Mouse (Mus musculus) lung, adult 2 months (tissue): ENCODE measurements around the gene Pde4b. TPM values are rescaled to one million over a fixed set of nuclear protein-coding genes. Genes with fewer than 3 reads are reported as not detected.
"Not testable (repeated sequence)": the region's sequence is repeated elsewhere in the genome, so short reads cannot be mapped to it uniquely, and the experiment has no call there.

Experiments used
- DNase-seq: peaks from one replicate; pipeline ENCODE4 v3.0.0; 2022
- H3K4me1 ChIP-seq: fragments of 200-500 bp; 2 replicates; pipeline ENCODE4 v1.6.1; 2011; ENCODE audit warnings: low read length; ENCODE audit not compliant: control insufficient read depth, insufficient read depth
- H3K4me3 ChIP-seq: fragments of 200-500 bp; replicated peaks from 2 replicates; pipeline ENCODE3; 2011; ENCODE audit warnings: low read depth, mild to moderate bottlenecking, control low read depth, low read length; ENCODE audit errors: extremely low read depth
- CTCF ChIP-seq: fragments of 200-500 bp; IDR thresholded peaks from 2 replicates; pipeline ENCODE4 v1.5.1; 2011; ENCODE audit warnings: mild to moderate bottlenecking, low read length, control low read depth; ENCODE audit not compliant: insufficient read depth
- POLR2A ChIP-seq: fragments of 200-500 bp; IDR thresholded peaks from 2 replicates; pipeline ENCODE4 v1.6.1; 2011; ENCODE audit warnings: low read depth, mild to moderate bottlenecking, control low read depth, low read length, borderline replicate concordance; ENCODE audit errors: extremely low read depth
- WGBS: fragments of 180-500 bp; shearing (Covaris S2); methylation state at CpG from one replicate; pipeline ENCODE4 v1.1.7; 2018; 5-methylcytosine and 5-hydroxymethylcytosine counted together
- polyA plus RNA-seq: library from polyadenylated mRNA; depleted of rRNA; stranded (reverse); fragments of >200 nt; gene quantifications from 2 replicates; pipeline ENCODE4 v1.2.3, GENCODE M21; 2012; rRNA removed

Gene Pde4b
- 19.9 and 23.1 TPM in 2 replicates for polyA plus RNA-seq

DNA sequence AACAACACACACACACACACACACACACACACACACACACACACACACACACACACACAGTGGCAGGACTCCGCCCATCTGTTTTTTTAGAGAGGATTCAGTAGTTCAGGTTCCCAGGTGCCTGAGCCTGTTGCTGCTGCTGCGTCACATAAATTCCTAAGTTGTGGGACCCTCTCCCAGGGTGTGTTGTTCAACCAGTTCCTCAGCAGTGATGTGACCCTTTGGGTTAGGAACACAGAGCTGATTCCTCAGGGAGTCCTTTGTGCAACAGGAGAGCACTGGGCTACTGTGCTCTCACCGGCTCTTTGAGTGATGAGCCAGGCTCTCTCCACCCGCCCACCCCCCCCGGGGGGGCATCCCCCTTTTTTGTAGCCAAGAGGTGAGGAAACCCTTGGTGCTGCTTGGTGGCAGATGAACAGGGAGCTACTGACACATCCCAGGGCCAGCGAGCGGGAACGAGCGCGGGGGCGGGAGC, at the start of gene Pde4b:
Gene Pde4b (plus strand): TSS at position 453 of the 475 bp plus-strand sequence.
- DNase-seq, result no peak
- no peak for TF ChIP-seq CTCF
- no peak for TF ChIP-seq POLR2A
- H3K4me1 ChIP-seq, result no peaks in the 10 kb centered on the region; the same call in 1 of the 2 replicates
- peak within 1 kb of the TSS; percentile 57 for H3K4me3 ChIP-seq
- WGBS, result 12% methylated on average over 11 of the region's 11 CpGs

DNA sequence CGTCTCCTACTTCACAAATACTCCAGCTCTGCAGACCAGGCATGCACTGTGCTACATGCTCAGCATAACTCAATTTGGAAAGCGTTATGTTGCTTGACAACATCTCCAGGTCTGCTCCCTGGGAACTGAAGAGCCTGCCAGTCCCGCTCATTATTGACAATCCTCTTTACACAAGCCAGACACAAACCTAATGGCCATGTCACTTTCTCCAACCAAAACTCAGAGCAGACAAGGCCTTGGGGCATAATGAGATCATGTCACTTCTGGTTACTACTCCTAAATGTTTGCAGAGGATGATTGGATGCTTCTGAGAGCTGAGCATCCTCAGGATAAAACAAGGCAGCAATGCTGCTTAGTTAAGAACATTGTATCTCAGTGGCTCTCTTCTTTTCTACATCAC, 47.2 kb upstream of the Pde4b start:
- Histone ChIP-seq H3K4me3 (no peak overlapping the region), H3K4me1 (no peaks in the 10 kb centered on the region)
- 71% methylated on average over 3 of the region's 3 CpGs for WGBS
- no peak for DNase-seq
- TF ChIP-seq CTCF, result no peak
- TF ChIP-seq POLR2A, result no peak

DNA sequence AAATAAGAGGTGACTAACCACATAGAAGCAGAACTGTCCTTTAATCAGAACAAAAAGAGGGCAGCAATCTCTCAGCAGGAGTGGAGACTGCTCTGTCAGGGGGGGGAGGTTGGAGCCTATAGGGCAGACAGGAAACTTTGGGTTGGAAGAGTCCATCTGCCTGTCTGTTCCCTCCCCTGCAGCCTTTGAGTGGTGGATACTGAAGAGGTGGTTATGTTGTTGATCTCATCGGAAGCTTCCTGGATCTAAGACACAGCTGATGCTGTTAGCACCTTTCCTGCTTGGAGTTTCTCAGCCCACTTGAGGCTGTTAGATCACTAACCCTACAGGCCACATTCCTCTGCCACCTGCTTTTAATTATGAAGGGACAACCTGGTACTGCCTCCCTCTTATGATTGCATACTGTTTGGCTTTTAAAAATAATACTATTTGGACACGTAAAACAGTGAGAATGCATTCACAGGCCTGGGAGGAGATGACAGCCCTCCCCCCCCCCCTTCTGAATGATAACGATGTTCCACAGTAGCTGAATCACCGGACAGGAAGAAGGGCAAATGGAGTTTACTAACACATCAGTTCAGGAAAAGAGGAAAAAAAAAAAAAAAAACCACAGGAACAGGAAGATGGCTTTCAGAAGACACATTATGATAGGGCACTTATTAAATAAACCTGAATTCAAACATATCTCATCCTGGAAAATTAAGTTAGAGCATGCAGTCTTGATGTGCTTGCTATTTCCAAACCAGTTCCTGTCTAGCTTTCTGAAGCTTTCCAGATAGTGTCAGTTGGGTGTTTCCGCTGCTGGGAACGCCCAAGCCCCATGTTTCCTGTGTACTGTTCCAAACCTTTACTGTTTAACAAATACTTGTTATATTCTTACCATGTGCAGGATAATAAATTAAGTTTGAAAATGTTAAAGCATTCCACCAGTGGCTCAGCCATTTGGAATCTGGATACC, 41.9 kb upstream of the Pde4b start:
- 34% methylated on average over 6 of the region's 6 CpGs for WGBS
- Histone ChIP-seq H3K4me1 (no peaks in the 10 kb centered on the region), H3K4me3 (no peak overlapping the region)
- peak; percentile 8 for DNase-seq
- TF ChIP-seq POLR2A, result no peak
- TF ChIP-seq CTCF, result no peak

DNA sequence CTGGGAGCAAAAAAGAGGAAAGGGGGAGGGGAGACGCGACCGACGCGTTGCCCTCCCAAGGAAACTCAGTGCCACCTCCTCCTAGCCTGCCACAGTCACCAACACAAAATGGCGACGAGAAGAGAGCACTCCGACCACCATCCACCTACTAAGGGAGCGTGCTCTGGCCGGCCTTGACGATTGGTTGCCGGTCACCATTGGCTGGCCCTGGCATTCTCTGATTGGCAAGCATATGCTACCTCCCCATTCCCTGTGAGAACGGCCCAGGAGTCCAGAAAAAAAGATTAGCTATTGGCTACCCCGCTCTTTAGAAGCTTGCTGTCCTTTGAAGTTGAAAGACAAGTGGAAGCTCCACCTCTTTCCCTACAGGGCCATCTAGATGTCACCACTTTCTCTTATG, 38.0 kb upstream of the Pde4b start:
- not testable (repeated sequence) for DNase-seq, H3K4me3 ChIP-seq, H3K4me1 ChIP-seq
- WGBS, result 95% methylated on average over 14 of the region's 14 CpGs

DNA sequence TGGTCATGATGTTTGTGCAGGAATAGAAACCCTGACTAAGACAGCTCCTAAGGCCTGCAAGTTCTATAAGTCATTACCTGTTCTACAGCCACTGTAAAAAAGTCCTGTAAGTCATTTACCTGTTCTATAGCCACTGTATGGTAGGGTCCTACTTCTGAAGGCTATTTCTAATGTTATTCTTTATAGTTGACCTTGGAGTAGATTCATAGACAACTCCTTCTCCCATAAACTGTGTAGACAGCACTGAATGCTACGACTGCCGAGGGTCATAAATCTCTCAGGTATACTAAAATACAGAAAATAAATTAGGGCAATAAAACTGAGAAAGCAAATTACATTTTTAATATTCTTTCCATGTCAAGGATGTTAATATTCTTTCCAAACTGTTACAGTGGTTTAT, 26.0 kb upstream of the Pde4b start:
- TF ChIP-seq POLR2A (no peak), CTCF (no peak)
- no peak overlapping the region for H3K4me3 ChIP-seq
- 83% methylated on average over 2 of the region's 2 CpGs for WGBS
- DNase-seq, result no peak
- H3K4me1 ChIP-seq, result no peaks in the 10 kb centered on the region

DNA sequence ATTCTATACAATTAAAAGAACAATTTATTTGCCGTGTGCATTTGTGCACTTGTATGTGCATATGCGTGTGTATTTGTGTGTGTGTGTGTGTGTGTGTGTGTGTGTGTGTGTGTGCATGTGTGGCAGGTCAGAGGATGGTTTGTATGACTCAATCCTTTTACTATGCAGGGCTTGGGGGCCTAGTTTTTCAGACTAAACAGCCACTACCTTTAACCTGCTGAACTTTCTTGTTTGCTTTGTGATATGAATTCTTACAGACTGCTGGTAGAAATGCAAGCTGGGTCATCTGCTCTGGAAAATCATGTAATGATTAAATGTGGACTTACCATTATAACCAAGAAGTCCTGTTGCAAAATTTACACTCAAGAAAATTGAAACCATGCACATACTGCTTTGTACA, 18.0 kb upstream of the Pde4b start:
- H3K4me3 ChIP-seq, result no peak overlapping the region
- TF ChIP-seq CTCF (no peak), POLR2A (no peak)
- DNase-seq, result no peak
- no peaks in the 10 kb centered on the region for H3K4me1 ChIP-seq
- WGBS, result 89% methylated on average over 2 of the region's 2 CpGs

DNA sequence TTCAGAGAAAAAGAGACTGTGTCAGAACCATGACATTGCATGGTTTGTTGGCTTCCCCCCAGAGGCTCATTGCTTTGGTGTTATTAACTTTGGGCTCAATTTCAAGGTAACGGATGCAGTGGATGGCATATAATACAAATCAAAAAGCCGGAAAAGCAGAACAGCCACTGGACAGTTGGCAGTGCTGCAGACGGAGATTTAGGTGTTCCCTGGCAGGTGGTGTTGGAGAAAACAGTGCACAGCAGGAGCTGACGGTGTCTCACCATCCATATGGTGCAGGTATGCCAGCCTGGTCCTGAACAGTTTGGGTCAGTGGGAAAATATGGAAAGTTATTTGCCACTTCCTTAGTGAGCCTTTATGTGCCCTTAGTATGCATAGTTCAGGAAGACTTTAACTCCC, 1.0 kb upstream of the Pde4b start:
- Histone ChIP-seq H3K4me3 (no peak overlapping the region), H3K4me1 (no peaks in the 10 kb centered on the region; the same call in 1 of the 2 replicates)
- TF ChIP-seq CTCF (no peak), POLR2A (no peak)
- DNase-seq, result no peak
- 89% methylated on average over 4 of the region's 4 CpGs for WGBS

DNA sequence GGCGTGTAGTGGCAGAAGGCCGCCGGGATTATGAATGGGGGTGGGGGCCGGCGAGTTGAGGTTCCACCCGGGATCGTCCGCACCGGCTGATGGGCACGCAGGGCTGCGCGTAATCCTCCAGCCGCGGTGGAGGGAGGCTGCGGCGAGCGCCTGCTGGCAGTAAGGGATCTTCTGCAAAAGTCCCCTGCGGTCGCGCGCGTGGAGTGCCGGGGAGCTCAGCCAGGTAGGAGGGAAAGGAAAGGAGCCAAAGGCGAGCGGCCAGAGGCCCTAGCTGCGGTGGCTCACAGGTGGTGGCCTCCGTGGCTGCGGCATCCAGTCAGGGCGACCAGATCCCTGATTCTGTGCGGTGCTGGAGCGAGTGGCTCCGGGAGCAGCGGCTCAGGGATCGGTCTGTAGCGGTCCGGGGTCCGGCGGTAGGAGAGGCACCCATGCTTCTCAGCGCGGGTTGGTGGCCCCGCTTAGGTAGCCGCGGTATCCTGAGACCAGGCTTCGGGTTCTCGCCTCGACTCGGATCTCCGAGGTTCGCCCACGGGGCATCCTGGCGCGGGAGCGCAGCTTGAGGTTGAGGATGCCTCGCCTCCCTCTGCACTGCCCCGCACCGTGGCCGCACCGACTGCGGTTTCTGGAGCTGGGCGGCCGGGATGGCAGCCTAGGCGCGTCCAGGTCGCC, 357 bp downstream of the Pde4b start:
- Histone ChIP-seq H3K4me3 (peak overlapping the region; percentile 57), H3K4me1 (no peaks in the 10 kb centered on the region; the same call in 1 of the 2 replicates)
- peak; percentile 6 for DNase-seq
- under 1% methylated on average over 64 of the region's 64 CpGs for WGBS
- no peak for TF ChIP-seq CTCF
- TF ChIP-seq POLR2A, result no peak

DNA sequence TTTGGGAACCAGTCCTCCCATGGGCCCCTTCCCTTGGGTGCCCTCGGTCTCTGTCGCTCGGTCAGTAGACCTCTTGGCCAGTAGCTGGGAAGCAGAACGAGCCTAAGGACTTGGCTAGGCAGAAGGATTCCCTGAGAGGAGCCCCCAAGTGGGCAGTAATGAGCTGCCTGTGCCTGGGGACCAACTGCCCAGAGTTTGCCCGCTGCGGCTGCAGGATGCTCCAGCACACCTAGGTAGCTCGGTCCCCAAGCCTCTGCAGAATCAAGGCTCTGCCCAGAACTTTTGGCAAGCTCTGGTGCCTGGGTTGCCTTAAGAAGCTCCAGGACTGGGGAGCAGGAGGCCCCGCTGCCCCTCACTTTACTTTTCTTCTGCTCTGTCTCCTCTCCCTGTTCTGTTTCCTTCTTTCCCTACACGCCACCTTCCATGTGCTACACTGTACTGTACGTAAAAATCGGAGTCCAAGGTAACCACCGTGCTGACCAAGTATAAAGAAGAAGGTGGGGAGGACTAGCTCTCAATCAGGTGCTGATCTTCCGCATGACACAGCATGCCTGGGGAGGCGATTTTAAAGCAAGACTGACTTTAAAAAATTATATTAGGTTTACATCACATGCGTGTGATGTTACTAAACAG, 1.0 kb downstream of the Pde4b start:
- no peak for DNase-seq
- TF ChIP-seq POLR2A, result no peak
- no peak for TF ChIP-seq CTCF
- H3K4me3 ChIP-seq, result peak overlapping the region; percentile 57
- WGBS, result 23% methylated on average over 15 of the region's 15 CpGs
- H3K4me1 ChIP-seq, result no peaks in the 10 kb centered on the region; the same call in 1 of the 2 replicates
